Mouse (Mus musculus) kidney, postnatal 10 days (tissue): ENCODE results near the gene Vsig10l.

Experiments
- DNase-seq: peaks from one replicate; pipeline ENCODE4 v3.0.0; 2021; ENCODE audit warnings: mixed read lengths

The Vsig10l gene

DNA sequence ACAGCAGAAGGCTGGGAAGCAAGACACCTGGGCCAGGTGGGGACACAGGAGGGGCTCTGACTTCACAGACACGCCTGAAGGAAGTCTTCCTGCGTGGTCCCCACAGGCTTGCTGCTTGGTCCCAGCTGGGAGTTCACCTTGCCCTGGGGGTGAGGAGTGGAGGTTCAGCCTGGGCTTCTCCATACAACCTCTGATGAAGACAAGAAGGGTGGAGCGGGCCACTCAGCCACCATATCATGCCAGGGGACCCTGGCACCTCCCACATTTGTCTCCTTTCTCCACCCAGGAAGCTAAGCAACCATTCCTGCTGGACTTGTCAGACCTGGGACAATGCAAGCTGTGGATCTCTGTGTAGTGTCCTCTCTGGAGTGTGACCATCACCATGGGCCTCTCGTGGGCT lies at the start of gene Vsig10l:
Vsig10l (plus strand) TSS at position 301 of the 400 bp plus-strand sequence.
- DNase-seq, result no peak

DNA sequence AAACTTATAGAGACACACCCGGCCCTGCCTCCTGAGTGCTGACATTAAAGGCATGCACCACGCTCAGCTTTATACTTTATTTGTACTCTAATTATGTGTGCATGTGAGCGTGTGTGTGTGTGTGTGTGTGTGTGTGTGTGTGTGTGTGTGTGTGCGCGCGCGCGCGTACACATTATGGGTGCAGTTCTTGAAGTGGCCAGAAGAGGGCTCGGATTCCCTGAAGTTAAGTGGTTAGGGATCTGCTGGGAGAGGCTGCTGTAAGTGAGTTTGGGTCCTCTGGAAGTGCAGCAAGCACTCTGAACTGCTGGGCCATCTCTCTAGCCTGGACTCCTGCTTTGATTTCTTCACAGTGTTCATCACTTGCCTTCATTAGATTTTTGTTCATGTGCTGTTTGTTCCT lies 45.7 kb upstream of the Vsig10l start:
- DNase-seq, result no peak

- DNase-seq, result peak; percentile 94
Observed at GRCm38 (mm10) chr7:43422995-43423617, 39.8 kb upstream of the Vsig10l start.

DNA sequence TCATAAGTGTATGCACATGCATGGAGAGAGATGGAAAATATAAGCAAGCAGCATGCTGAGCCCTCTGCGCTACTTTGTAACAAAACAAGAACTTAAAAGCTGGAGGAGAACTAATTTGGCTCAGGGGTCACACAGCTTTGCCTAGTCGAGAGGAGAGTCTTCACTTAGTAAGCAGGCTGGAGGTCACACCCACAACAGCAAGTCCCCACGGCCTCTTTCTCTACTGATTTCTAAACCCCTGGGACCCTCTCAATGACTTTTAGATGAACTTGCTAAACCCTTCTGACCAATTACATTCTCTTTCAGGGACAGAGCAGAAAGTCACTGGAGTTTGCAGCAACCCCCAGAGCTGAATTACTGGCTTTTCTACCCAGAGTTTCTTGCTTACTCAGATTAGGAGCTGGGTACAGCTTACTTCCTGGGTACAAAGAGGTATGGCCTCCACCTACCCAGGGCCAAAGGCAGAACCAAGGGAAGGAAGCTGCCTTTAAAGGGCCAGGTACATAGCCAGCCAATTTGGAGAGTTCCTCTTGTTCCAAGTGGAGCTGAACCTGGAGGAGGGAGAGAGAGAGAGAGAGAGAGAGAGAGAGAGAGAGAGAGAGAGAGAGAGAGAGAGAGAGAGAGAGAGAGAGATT lies 38.8 kb upstream of the Vsig10l start:
- DNase-seq, result no peak

GRCm38 (mm10) chr7:43427406-43427805 lies 35.5 kb upstream of the Vsig10l start, which contains the start of gene Lim2:
Gene Lim2, plus strand, starts transcription at chr7:43427670.
- no peak for DNase-seq

DNA sequence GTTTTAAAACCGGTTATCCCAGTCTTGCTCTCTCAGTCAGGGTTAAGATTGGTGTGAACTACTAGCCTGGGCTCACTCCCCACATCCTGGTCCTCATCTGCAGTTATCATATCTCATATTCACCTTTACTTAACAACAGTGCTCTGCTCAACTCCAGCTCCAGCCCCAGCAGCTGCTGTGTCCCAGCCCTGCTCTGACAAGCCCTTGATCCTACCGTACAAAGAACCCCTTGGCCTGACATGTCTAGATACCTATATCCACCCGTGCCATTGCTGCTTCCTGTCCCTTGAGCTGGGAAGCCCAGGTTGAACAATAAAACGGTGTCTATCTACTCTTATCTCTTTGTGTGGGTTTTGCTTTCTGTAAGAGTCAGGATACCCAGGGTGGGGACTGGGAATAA lies 33.5 kb upstream of the Vsig10l start:
- no peak for DNase-seq

- DNase-seq, result no peak
Observed at GRCm38 (mm10) chr7:43432891-43433290, 30.1 kb upstream of the Vsig10l start.

DNA sequence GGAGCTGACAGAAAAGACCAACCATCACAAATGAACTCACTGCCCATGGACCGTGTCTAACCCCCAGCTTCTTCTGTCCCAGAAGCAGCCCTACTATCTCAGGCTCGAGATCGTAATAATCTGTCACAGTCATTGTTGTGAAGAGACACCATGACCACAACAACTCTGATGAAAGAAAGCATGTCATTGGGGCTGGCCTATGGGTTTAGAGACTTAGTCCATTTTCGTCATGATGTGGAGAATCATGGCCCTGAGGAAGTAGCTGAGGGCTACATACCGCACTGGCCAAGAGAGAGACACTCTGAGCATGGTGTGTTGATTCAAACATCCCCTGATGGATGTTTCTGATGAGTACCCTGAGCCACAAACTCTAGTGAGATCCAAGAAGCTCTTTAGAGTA lies 28.3 kb upstream of the Vsig10l start:
- DNase-seq, result no peak

- no peak for DNase-seq
Observed at GRCm38 (mm10) chr7:43436341-43437255, 26.4 kb upstream of the Vsig10l start, which contains the start of gene Nkg7. Gene Nkg7, plus strand, starts transcription at chr7:43437073.

GRCm38 (mm10) chr7:43438611-43439010 lies 24.3 kb upstream of the Vsig10l start:
- no peak for DNase-seq

DNA sequence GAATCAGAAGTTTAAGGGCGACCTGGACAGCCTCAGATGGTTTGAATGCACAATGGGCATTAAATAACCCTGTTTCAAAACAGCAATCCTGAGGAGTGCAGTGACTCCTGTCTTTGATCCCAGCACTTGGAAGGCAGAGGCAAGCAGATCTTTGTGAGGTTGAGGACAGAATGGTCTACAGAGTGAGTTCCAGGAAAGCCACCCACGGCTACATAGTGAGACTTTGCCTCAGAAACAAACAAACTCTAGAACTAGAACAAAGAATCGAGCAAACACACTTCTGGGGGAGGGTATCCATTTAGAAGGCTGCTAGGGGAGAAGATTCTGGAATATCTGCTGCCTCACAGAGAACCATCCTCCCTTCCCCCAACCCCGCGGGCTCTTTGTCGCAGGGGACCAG lies 22.5 kb upstream of the Vsig10l start, which contains the start of gene Cldnd2:
Cldnd2 (plus strand) TSS at position 301 of the 400 bp plus-strand sequence.
- DNase-seq, result no peak

GRCm38 (mm10) chr7:43441071-43441470 lies 21.9 kb upstream of the Vsig10l start:
- DNase-seq, result no peak

DNA sequence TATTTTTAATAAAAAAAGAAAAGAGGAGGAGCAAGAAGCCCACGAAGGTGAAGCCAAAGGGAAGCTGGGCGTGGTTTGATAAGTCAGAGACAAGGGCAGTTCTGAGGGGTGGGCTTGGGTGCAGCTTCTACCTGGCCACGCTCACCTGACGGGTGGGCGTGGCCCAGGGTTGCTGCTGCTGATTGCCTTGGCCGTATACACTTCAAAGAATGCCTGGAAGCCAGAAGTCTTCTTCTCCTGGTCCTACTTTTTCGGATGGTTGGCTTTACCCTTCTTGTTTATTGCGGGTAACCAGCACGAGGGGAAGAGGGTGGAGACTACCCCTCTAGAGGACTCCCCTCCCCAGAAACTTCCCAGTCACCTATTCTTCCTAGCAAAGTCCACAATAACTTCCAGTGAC lies 20.3 kb upstream of the Vsig10l start:
- DNase-seq, result peak; percentile 40

- DNase-seq, result peak; percentile 91
Observed at GRCm38 (mm10) chr7:43443126-43443916, 19.6 kb upstream of the Vsig10l start.

DNA sequence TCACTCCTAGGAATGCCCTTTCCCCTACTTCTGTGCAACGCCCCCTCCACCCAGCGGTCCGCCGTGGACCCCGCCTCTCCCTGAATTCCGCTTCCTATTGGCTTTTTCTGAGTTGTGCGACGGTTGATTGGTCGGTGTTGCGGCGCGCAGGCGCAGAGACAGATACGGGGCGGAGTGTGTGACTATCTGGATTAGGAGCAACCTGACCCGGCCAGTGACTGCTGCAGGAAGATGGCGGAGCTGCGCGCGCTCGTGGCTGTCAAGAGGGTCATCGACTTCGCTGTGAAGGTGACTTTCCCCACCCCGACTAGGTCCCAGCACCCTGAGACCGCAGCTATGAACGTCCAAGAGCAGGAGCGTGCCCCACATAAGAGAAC lies 19.0 kb upstream of the Vsig10l start, which contains the start of the genes Etfb and Gm45233:
Etfb (plus strand) TSS at position 167 of the 377 bp plus-strand sequence.
Gm45233 (plus strand) TSS at position 212 of the 377 bp plus-strand sequence.
- DNase-seq, result peak; percentile 97

- DNase-seq, result no peak
Observed at GRCm38 (mm10) chr7:43447801-43448200, 15.2 kb upstream of the Vsig10l start.

GRCm38 (mm10) chr7:43448246-43448645 lies 14.7 kb upstream of the Vsig10l start:
- DNase-seq, result peak; percentile 31

GRCm38 (mm10) chr7:43449811-43450210 lies 13.1 kb upstream of the Vsig10l start:
- no peak for DNase-seq

DNA sequence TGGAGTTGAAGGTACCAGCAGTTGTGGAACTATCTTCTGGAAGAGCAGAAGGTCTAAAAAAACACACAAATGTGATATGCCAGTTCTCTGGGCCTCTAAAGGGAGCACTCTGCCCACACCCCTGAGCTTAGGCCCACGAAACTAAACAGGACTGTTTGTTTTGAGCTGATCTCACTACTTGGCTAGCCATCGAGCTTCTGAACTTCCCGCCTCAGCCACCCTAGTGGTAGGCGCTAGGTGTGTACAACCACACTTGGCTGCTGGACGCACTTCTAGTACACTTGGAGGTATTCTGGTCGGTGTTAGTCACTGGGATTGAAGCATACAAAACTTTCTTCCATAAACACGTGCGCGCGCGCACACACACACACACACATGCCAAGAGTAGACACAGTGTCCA lies 11.2 kb upstream of the Vsig10l start:
- DNase-seq, result no peak

- peak; percentile 40 for DNase-seq
Observed at GRCm38 (mm10) chr7:43452609-43453008, 10.3 kb upstream of the Vsig10l start.

GRCm38 (mm10) chr7:43453599-43454355 lies 9.2 kb upstream of the Vsig10l start:
- DNase-seq, result peak; percentile 55

GRCm38 (mm10) chr7:43454371-43454770 lies 8.6 kb upstream of the Vsig10l start:
- DNase-seq, result no peak
